Mouse (Mus musculus) hindbrain, embryonic 10.5 days (tissue): ENCODE results near the gene Scaf11. TPM values are rescaled to one million over a fixed set of nuclear protein-coding genes. Genes with fewer than 3 reads are reported as not detected.

Source experiments
- DNase-seq: peaks from one replicate; pipeline ENCODE4 v3.0.0-alpha.2; 2017; ENCODE audit warnings: low spot score
- H3K27ac ChIP-seq: fragments of 300-500 bp; sonication (generic); 2 replicates; pipeline ENCODE4 v1.5.1; 2016; ENCODE audit warnings: mild to moderate bottlenecking, moderate library complexity
- H3K27me3 ChIP-seq: fragments of 300-500 bp; sonication (generic); 2 replicates; pipeline ENCODE4 v1.6.1; 2016; ENCODE audit warnings: mild to moderate bottlenecking; ENCODE audit not compliant: poor library complexity, insufficient read depth, severe bottlenecking
- H3K36me3 ChIP-seq: fragments of 300-500 bp; sonication (generic); 2 replicates; pipeline ENCODE4 v1.6.1; 2016; ENCODE audit warnings: mild to moderate bottlenecking, moderate library complexity
- H3K4me1 ChIP-seq: fragments of 300-500 bp; sonication (generic); replicated peaks from 2 replicates; pipeline ENCODE4 v1.6.1; 2016; ENCODE audit warnings: mild to moderate bottlenecking
- H3K4me3 ChIP-seq: fragments of 300-500 bp; sonication (generic); 2 replicates; pipeline ENCODE4 v1.5.1; 2016; ENCODE audit warnings: mild to moderate bottlenecking, moderate library complexity
- H3K9me3 ChIP-seq: fragments of 300-500 bp; sonication (generic); 2 replicates; pipeline ENCODE4 v1.6.1; 2016; ENCODE audit warnings: mild to moderate bottlenecking, moderate library complexity
- WGBS: fragments of 180-500 bp; shearing (Covaris S2); methylation state at CpG from one replicate; pipeline ENCODE4 v1.1.7; 2016; 5-methylcytosine and 5-hydroxymethylcytosine counted together
- polyA plus RNA-seq: library from polyadenylated mRNA; unstranded; fragments of >200 nt; fragmentation: Nextera tagmentation; extraction: Ambion mirVana; gene quantifications from 2 replicates; pipeline ENCODE4 v1.2.1, GENCODE M21; 2016

The Scaf11 gene
- polyA plus RNA-seq, 1 experiment from 2014 or later: 66.3 TPM

DNA sequence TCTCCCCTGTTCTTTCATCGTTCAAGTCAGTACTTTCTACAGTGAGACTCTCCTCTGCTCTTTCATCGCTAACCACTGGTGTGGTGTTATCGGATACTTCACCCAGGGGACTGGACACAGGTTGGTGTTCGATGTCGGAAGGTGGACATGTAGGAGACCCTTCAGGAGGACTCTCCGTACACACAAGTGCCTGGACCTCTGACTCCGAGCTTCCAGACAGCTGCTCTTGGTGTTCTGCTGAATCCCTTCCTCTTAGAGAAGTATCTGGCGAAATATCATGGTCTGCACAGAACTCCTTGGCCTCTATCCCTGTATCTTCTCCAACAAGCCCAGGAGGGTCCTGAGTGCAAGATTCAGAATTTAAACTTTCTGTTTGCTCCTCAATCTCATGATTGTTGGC, 40.7 kb downstream of the Scaf11 start:
- Histone ChIP-seq H3K4me1 (no peaks in the 10 kb centered on the region), H3K27ac (no peak overlapping the region), H3K4me3 (no peak overlapping the region), H3K36me3 (peaks cover 96% of the 10 kb centered on the region), H3K27me3 (no peaks in the 10 kb centered on the region), H3K9me3 (no peaks in the 10 kb centered on the region)
- no peak for DNase-seq
- 96% methylated on average over 8 of the region's 8 CpGs for WGBS

DNA sequence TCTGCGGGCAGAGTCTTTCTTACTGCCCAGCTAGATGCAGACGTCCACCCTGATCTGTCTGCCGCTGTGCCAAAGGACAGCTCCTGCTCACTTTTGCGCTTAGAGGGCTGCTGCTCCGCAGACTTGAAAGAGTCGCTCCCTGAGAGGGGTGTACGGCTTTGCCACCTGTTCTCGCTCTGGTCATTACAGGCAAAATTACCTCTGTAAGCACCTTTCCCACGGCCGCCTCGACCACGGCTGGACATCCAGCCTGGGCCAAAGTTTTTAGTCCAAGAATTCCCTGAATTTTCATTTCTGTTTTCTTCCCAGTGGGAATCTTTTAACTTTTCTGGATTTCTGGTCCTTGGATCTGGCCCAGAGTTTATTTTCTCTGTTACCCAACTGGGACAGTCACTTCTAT, 42.5 kb downstream of the Scaf11 start:
- DNase-seq: no peak
- no peak overlapping the region for H3K4me3 ChIP-seq
- 96% methylated on average over 12 of the region's 12 CpGs for WGBS
- no peaks in the 10 kb centered on the region for H3K27me3 ChIP-seq
- H3K27ac ChIP-seq: no peak overlapping the region
- H3K4me1 ChIP-seq: no peaks in the 10 kb centered on the region
- no peaks in the 10 kb centered on the region for H3K9me3 ChIP-seq
- H3K36me3 ChIP-seq: peaks cover 99% of the 10 kb centered on the region

DNA sequence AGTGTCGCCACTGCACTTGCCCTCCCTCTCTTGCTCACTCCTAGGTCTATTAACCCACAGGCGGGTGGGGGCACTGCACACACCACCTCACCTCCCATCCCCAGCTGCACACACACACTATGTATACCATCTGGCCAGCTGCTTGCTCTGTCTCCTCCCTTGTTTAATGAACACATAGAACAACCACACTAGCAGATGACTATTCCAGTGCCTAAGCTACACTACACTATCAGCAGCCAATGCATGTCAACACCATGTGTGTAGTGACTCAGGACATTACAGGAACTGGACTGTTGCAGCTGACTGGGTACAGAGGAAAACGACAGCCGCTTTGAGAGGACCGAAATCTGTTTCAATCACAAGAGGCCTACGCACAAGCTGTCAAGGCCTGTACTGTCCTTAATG, 51.9 kb downstream of the Scaf11 start:
- Histone ChIP-seq H3K27ac (no peak overlapping the region), H3K4me3 (no peak overlapping the region), H3K36me3 (peaks cover 82% of the 10 kb centered on the region), H3K9me3 (no peaks in the 10 kb centered on the region), H3K27me3 (no peaks in the 10 kb centered on the region), H3K4me1 (no peaks in the 10 kb centered on the region)
- DNase-seq: no peak
- WGBS: 88% methylated on average over 6 of the region's 6 CpGs

GRCm38 (mm10) chr15:96407151-96407550, 53.5 kb downstream of the Scaf11 start:
- peaks cover 80% of the 10 kb centered on the region for H3K36me3 ChIP-seq
- no peaks in the 10 kb centered on the region for H3K27me3 ChIP-seq
- 82% methylated on average over 2 of the region's 2 CpGs for WGBS
- no peaks in the 10 kb centered on the region for H3K4me1 ChIP-seq
- no peak overlapping the region for H3K4me3 ChIP-seq
- no peak overlapping the region for H3K27ac ChIP-seq
- no peak for DNase-seq
- H3K9me3 ChIP-seq: no peaks in the 10 kb centered on the region

DNA sequence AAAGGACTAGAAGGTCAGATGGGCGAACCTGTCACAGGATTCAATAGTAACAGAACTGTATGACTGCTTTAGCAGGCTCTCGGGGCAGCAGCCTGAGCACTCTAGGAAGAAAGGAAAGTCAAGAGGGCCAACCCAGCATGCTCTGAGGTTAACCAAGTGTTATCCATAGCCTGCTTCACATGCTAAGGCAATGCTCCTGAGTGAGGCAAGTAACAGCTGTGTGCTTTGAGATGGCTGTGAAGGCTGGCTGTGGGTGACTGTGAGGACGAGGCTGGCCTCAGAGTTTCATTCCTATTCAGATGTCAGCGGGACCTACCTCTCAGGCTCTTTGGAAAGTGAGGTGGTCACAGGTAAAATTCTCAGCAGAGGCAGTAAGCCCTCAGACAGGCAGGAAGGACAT, 54.4 kb downstream of the Scaf11 start:
- Histone ChIP-seq H3K9me3 (no peaks in the 10 kb centered on the region), H3K27me3 (no peaks in the 10 kb centered on the region), H3K27ac (no peak overlapping the region), H3K36me3 (peaks cover 78% of the 10 kb centered on the region), H3K4me3 (no peak overlapping the region), H3K4me1 (no peaks in the 10 kb centered on the region)
- DNase-seq: no peak
- 82% methylated on average over 4 of the region's 4 CpGs for WGBS

- no peak for DNase-seq
- Histone ChIP-seq H3K4me3 (no peak overlapping the region), H3K27ac (no peak overlapping the region), H3K9me3 (no peaks in the 10 kb centered on the region), H3K36me3 (peaks cover 71% of the 10 kb centered on the region), H3K27me3 (no peaks in the 10 kb centered on the region), H3K4me1 (no peaks in the 10 kb centered on the region)
- 88% methylated on average over 5 of the region's 5 CpGs for WGBS
These were observed 55.1 kb downstream of the Scaf11 start for GRCm38 (mm10) chr15:96405548-96405947.

GRCm38 (mm10) chr15:96398333-96398732, 62.3 kb downstream of the Scaf11 start:
- no peaks in the 10 kb centered on the region for H3K9me3 ChIP-seq
- no peak overlapping the region for H3K27ac ChIP-seq
- 91% methylated on average over 10 of the region's 10 CpGs for WGBS
- H3K4me1 ChIP-seq: peaks cover 8% of the 10 kb centered on the region
- no peak overlapping the region for H3K4me3 ChIP-seq
- peaks cover 81% of the 10 kb centered on the region for H3K36me3 ChIP-seq
- DNase-seq: no peak
- H3K27me3 ChIP-seq: no peaks in the 10 kb centered on the region

DNA sequence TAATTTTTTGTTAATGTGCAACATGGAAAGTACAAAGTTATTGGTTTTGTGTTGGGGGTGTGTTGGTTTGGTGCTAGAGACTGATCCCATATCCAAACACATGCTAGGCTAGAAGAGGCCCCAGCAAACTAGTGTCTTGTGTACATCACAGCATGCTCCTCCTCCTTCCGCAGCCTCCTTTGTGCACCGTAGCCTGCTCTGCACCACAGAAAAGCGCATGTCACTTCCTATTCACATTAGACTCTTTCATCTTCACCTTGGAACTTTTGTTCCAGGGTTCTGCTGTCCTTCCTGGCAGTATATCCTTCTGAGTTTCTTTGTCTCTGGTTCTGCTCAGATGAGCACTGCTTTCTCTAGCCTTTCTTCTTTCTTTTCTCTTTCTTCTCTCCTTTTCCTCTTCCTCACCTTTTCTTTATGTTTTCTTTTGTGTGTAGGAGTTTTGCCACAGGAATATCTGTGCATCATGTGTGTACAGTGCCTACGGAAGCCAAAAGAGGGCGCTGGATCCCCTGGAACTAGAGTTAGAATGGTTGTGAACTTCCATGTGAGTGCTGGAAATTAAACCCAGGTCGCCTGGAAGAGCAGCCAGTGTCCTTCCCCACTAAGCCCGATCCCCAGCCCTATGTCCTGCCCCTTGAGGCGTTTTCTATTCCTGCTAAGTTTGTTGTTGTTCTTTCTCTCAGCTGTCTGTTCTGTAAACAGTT, 63.9 kb downstream of the Scaf11 start:
- no peaks in the 10 kb centered on the region for H3K27me3 ChIP-seq
- H3K4me1 ChIP-seq: peaks cover 8% of the 10 kb centered on the region
- peaks cover 82% of the 10 kb centered on the region for H3K36me3 ChIP-seq
- 80% methylated on average over 8 of the region's 8 CpGs for WGBS
- no peak overlapping the region for H3K4me3 ChIP-seq
- H3K9me3 ChIP-seq: no peaks in the 10 kb centered on the region
- DNase-seq: no peak
- peak overlapping the region; percentile 36; the same call in 1 of the 2 replicates for H3K27ac ChIP-seq

DNA sequence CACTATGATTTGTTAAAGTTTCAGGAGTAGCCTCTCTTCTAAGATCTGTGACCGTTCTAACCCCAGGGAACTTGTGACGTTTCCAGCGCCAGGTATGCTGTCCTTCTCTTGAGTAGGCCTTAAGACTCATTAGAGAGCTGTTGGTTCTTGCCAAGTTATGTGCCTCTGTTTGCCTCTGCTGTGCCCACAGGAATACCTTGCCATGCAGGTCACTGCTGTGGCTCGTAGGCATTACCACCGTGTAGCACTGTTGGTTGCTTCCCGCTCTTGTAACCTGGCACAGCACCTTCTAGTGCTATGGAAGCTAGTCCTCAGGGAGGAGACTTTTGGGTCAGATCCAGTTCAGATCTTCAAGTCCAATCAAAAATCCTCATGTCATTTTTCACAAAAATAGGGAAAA, 65.6 kb downstream of the Scaf11 start:
- no peak for DNase-seq
- no peaks in the 10 kb centered on the region for H3K9me3 ChIP-seq
- peaks cover 8% of the 10 kb centered on the region for H3K4me1 ChIP-seq
- H3K27me3 ChIP-seq: no peaks in the 10 kb centered on the region
- peaks cover 94% of the 10 kb centered on the region for H3K36me3 ChIP-seq
- 93% methylated on average over 6 of the region's 6 CpGs for WGBS
- H3K4me3 ChIP-seq: no peak overlapping the region
- H3K27ac ChIP-seq: no peak overlapping the region

- Histone ChIP-seq H3K4me3 (no peak overlapping the region), H3K4me1 (peaks cover 8% of the 10 kb centered on the region), H3K9me3 (no peaks in the 10 kb centered on the region), H3K27ac (no peak overlapping the region), H3K27me3 (no peaks in the 10 kb centered on the region), H3K36me3 (peaks cover 97% of the 10 kb centered on the region)
- DNase-seq: no peak
- WGBS: 98% methylated on average over 3 of the region's 3 CpGs
These were observed 67.8 kb downstream of the Scaf11 start for GRCm38 (mm10) chr15:96392878-96393277.

DNA sequence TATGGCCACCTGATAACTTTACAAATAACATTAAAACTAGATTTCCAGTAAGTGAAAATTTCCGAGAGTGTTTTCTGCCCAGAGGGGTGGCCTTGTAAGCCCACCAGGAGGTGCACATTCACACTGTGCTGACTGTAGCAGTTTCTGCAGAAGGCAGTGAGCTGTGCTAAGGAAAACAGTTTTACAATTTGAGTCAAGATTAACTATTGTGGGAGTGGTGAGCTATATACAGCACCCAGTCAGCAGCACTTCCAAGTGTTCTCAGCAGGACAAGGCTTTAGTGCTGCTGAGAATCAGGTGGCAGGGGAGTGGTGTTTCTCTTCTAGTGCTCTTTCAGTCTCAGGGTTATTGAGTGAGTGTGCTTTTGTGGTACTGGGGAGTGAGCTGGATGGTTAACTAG, 72.1 kb downstream of the Scaf11 start:
- Histone ChIP-seq H3K9me3 (no peaks in the 10 kb centered on the region), H3K36me3 (peaks cover 91% of the 10 kb centered on the region), H3K27me3 (no peaks in the 10 kb centered on the region), H3K4me3 (no peak overlapping the region), H3K4me1 (no peaks in the 10 kb centered on the region), H3K27ac (no peak overlapping the region)
- no peak for DNase-seq
- 74% methylated on average over 1 of the region's 1 CpGs for WGBS

DNA sequence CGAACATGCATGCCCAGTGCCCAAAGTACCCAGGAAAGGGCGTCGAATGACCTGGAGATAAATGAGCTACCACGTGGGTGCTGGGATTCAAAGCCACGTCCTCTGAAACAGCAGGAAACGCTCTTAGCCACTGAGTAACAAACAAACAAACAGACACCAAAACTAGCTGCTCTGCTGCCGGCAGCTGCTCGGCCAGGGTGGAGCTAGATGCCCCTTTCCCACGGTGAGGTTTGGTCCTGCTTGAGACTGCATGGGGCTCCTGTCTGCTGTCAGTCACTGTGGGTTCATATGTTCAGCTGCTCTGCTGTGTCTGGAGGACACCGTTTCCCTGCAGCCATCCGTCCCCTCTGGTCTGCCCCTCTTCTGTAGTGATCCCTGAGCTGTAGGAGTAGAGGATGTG, 78.4 kb downstream of the Scaf11 start:
- H3K4me3 ChIP-seq: no peak overlapping the region
- no peak for DNase-seq
- 92% methylated on average over 11 of the region's 11 CpGs for WGBS
- no peak overlapping the region for H3K27ac ChIP-seq
- no peaks in the 10 kb centered on the region for H3K4me1 ChIP-seq
- peaks cover 93% of the 10 kb centered on the region for H3K36me3 ChIP-seq
- no peaks in the 10 kb centered on the region for H3K9me3 ChIP-seq
- H3K27me3 ChIP-seq: no peaks in the 10 kb centered on the region

- H3K27me3 ChIP-seq: no peaks in the 10 kb centered on the region
- H3K27ac ChIP-seq: no peak overlapping the region
- DNase-seq: no peak
- no peaks in the 10 kb centered on the region for H3K9me3 ChIP-seq
- H3K36me3 ChIP-seq: peaks cover 98% of the 10 kb centered on the region
- no peaks in the 10 kb centered on the region for H3K4me1 ChIP-seq
- WGBS: 97% methylated on average over 7 of the region's 7 CpGs
- no peak overlapping the region for H3K4me3 ChIP-seq
These were observed 82.9 kb downstream of the Scaf11 start for GRCm38 (mm10) chr15:96377701-96378100.

- Histone ChIP-seq H3K9me3 (no peaks in the 10 kb centered on the region), H3K27ac (no peak overlapping the region), H3K4me1 (no peaks in the 10 kb centered on the region), H3K4me3 (no peak overlapping the region), H3K36me3 (peaks cover 98% of the 10 kb centered on the region), H3K27me3 (no peaks in the 10 kb centered on the region)
- WGBS: 94% methylated on average over 5 of the region's 5 CpGs
- no peak for DNase-seq
These were observed 83.4 kb downstream of the Scaf11 start for GRCm38 (mm10) chr15:96377263-96377662.
